Mouse (Mus musculus) liver (tissue): ENCODE measurements around the gene Apeh.
A peak's percentile ranks its signal among the peaks of the same experiment; 100 is the strongest.

Source experiments
- DNase-seq: peaks from one replicate; pipeline ENCODE4 v3.0.0-alpha.2; 2020; ENCODE audit warnings: mixed read lengths

Gene Apeh

GRCm38 (mm10) chr9:108049561-108050251, 44.7 kb downstream of the Apeh start:
- DNase-seq, result no peak

- DNase-seq, result peak; percentile 97
These were observed 45.4 kb downstream of the Apeh start, which contains the start of gene Gmppb for GRCm38 (mm10) chr9:108049016-108049455. Gene Gmppb (plus strand): TSS chr9:108049242.

GRCm38 (mm10) chr9:108048566-108048955, 45.8 kb downstream of the Apeh start:
- no peak for DNase-seq

- DNase-seq, result peak; percentile 73
These were observed 46.5 kb downstream of the Apeh start for GRCm38 (mm10) chr9:108047601-108048565.

GRCm38 (mm10) chr9:108046582-108046981, 47.8 kb downstream of the Apeh start:
- DNase-seq, result no peak

- DNase-seq, result no peak
These were observed 49.5 kb downstream of the Apeh start for GRCm38 (mm10) chr9:108044751-108045492.
